Mouse (Mus musculus): Measurements from ENCODE around the gene Gp1ba.
A peak's percentile ranks its signal among the peaks of the same experiment; 100 is the strongest.

Gene Gp1ba

GRCm38 (mm10) chr11:70629557-70629956 lies 9.4 kb upstream of the Gp1ba start:
- no peak for DNase-seq (ENCODE audit: low spot score)

- no peak for DNase-seq (ENCODE audit: low spot score)
These were observed 8.8 kb upstream of the Gp1ba start for GRCm38 (mm10) chr11:70630129-70630528.

- DNase-seq (ENCODE audit: low spot score) = no peak
These were observed 3.3 kb upstream of the Gp1ba start for GRCm38 (mm10) chr11:70635601-70636000.

- no peak for DNase-seq (ENCODE audit: low spot score)
These were observed 1.2 kb upstream of the Gp1ba start for GRCm38 (mm10) chr11:70637764-70638163.

- DNase-seq (ENCODE audit: low spot score) = no peak
These were observed 629 bp upstream of the Gp1ba start for GRCm38 (mm10) chr11:70638293-70638692.

GRCm38 (mm10) chr11:70639976-70640375 lies 1.1 kb downstream of the Gp1ba start:
- no peak for DNase-seq (ENCODE audit: low spot score)

GRCm38 (mm10) chr11:70641241-70641640 lies 2.3 kb downstream of the Gp1ba start:
- DNase-seq (ENCODE audit: low spot score) = no peak

GRCm38 (mm10) chr11:70643051-70643450 lies 4.1 kb downstream of the Gp1ba start:
- DNase-seq (ENCODE audit: low spot score) = no peak

- no peak for DNase-seq (ENCODE audit: low spot score)
These were observed 5.7 kb downstream of the Gp1ba start for GRCm38 (mm10) chr11:70644564-70645103.

- no peak for DNase-seq (ENCODE audit: low spot score)
These were observed 6.7 kb downstream of the Gp1ba start for GRCm38 (mm10) chr11:70645461-70646258.

- DNase-seq (ENCODE audit: low spot score) = no peak
These were observed 7.3 kb downstream of the Gp1ba start for GRCm38 (mm10) chr11:70646259-70646555.

- peak; percentile 98 for DNase-seq (ENCODE audit: low spot score)
These were observed 8.0 kb downstream of the Gp1ba start, which contains the start of the genes Rnf167 and Slc25a11 for GRCm38 (mm10) chr11:70646691-70647650. Gene Rnf167, plus strand, starts transcription at chr11:70647235. Gene Slc25a11, minus strand, starts transcription at chr11:70647479.

GRCm38 (mm10) chr11:70647716-70648420 lies 8.9 kb downstream of the Gp1ba start:
- DNase-seq (ENCODE audit: low spot score) = no peak

- no peak for DNase-seq (ENCODE audit: low spot score)
These were observed 9.6 kb downstream of the Gp1ba start for GRCm38 (mm10) chr11:70648512-70648911.

GRCm38 (mm10) chr11:70649185-70649734 lies 10.3 kb downstream of the Gp1ba start:
- DNase-seq (ENCODE audit: low spot score) = no peak

- no peak for DNase-seq (ENCODE audit: low spot score)
These were observed 11.6 kb downstream of the Gp1ba start for GRCm38 (mm10) chr11:70650322-70651175.

GRCm38 (mm10) chr11:70651391-70651790 lies 12.5 kb downstream of the Gp1ba start:
- no peak for DNase-seq (ENCODE audit: low spot score)

GRCm38 (mm10) chr11:70652029-70652883 lies 13.3 kb downstream of the Gp1ba start:
- DNase-seq (ENCODE audit: low spot score) = no peak

GRCm38 (mm10) chr11:70652884-70653344 lies 14.0 kb downstream of the Gp1ba start:
- no peak for DNase-seq (ENCODE audit: low spot score)

Data from yolk sac, embryonic 10.5 days (tissue).